Mouse (Mus musculus) thymus, adult 2 months (tissue): ENCODE measurements around the gene Abl1.

Experiments used
- CTCF ChIP-seq: fragments of 200-500 bp; IDR thresholded peaks from 2 replicates; pipeline ENCODE4 v1.5.1; 2012; ENCODE audit warnings: mild to moderate bottlenecking, control low read depth, low read length, moderate library complexity, borderline replicate concordance; ENCODE audit not compliant: control insufficient read depth, poor library complexity, insufficient read depth; ENCODE audit errors: extremely low read depth
- POLR2A ChIP-seq: fragments of 200-500 bp; IDR thresholded peaks from 2 replicates; pipeline ENCODE4 v1.6.1; 2012; ENCODE audit warnings: mild to moderate bottlenecking, low read length, control low read depth, moderate library complexity; ENCODE audit not compliant: control insufficient read depth, poor library complexity, insufficient read depth; ENCODE audit errors: extremely low read depth

- TF ChIP-seq POLR2A (no peak), CTCF (no peak)
These were observed 125.5 kb downstream of the Abl1 start for GRCm38 (mm10) chr2:31813641-31814040.
